Mouse (Mus musculus) myocyte (in vitro differentiated cells): ENCODE measurements around the gene Acss1. TPM values are rescaled to one million over a fixed set of nuclear protein-coding genes. Genes with fewer than 3 reads are reported as not detected.

ENCODE experiments used
- H3K27me3 ChIP-seq: one replicate; pipeline ENCODE4 v1.6.1; 2011; ENCODE audit not compliant: control insufficient read depth, insufficient read depth, insufficient read length
- H3K36me3 ChIP-seq: one replicate; pipeline ENCODE4 v1.6.1; 2011; ENCODE audit not compliant: control insufficient read depth, insufficient read depth
- H3K4me2 ChIP-seq: one replicate; pipeline ENCODE4 v1.6.1; 2011; ENCODE audit warnings: low read depth, control low read depth
- H3K4me3 ChIP-seq: one replicate; pipeline ENCODE4 v1.5.1; 2011; ENCODE audit warnings: mild to moderate bottlenecking, control low read depth, moderate library complexity
- H3K79me2 ChIP-seq: one replicate; pipeline ENCODE4 v1.6.1; 2011; ENCODE audit not compliant: control insufficient read depth, insufficient read depth
- H3ac ChIP-seq: one replicate; pipeline ENCODE4 v1.6.1; 2011; ENCODE audit not compliant: control insufficient read depth, insufficient read length
- CEBPB ChIP-seq: IDR thresholded peaks from 2 replicates; pipeline ENCODE4 v1.6.1; 2011; ENCODE audit warnings: mild to moderate bottlenecking, moderate library complexity; ENCODE audit not compliant: poor library complexity, insufficient read depth, severe bottlenecking
- E2F4 ChIP-seq: IDR thresholded peaks from one replicate; pipeline ENCODE4 v1.6.1; 2011; ENCODE audit warnings: mild to moderate bottlenecking, control low read depth, moderate library complexity; ENCODE audit not compliant: insufficient read depth
- MAX ChIP-seq: IDR thresholded peaks from one replicate; pipeline ENCODE4 v1.6.1; 2011; ENCODE audit warnings: low read depth, mild to moderate bottlenecking, control low read depth
- MYOD1 ChIP-seq, 3 experiments: IDR thresholded peaks; one replicate each; pipeline ENCODE4 v1.6.1; 2011; ENCODE audit warnings: control low read depth in 2 of 3, low read depth in 2 of 3, mild to moderate bottlenecking in 2 of 3, moderate library complexity in 1 of 3; ENCODE audit not compliant: insufficient read length in 2 of 3, control insufficient read depth in 1 of 3
- MYOG ChIP-seq, 3 experiments: IDR thresholded peaks; one replicate each; pipeline ENCODE4 v1.6.1; 2011; ENCODE audit warnings: control low read depth in 2 of 3, low read depth in 2 of 3, mild to moderate bottlenecking in 2 of 3; ENCODE audit not compliant: insufficient read length in 2 of 3, control insufficient read depth in 1 of 3, insufficient read depth in 1 of 3
- POLR2A ChIP-seq: IDR thresholded peaks from one replicate; pipeline ENCODE4 v1.6.1; 2011; ENCODE audit warnings: low read depth, mild to moderate bottlenecking, control low read depth, moderate library complexity; ENCODE audit not compliant: insufficient read length
- POLR2AphosphoS2 ChIP-seq: IDR thresholded peaks from one replicate; pipeline ENCODE4 v1.6.1; 2011; ENCODE audit warnings: low read depth, control low read depth; ENCODE audit not compliant: insufficient read length
- REST ChIP-seq: IDR thresholded peaks from one replicate; pipeline ENCODE4 v1.6.1; 2011; ENCODE audit warnings: mild to moderate bottlenecking, control low read depth, moderate library complexity; ENCODE audit not compliant: insufficient read depth, insufficient read length
- SRF ChIP-seq: IDR thresholded peaks from one replicate; pipeline ENCODE4 v1.6.1; 2011; ENCODE audit warnings: low read depth; ENCODE audit not compliant: control insufficient read depth, insufficient read length
- TCF12 ChIP-seq: IDR thresholded peaks from one replicate; pipeline ENCODE4 v1.6.1; 2011; ENCODE audit warnings: mild to moderate bottlenecking, control low read depth; ENCODE audit not compliant: poor library complexity, insufficient read depth, severe bottlenecking
- TCF3 ChIP-seq: IDR thresholded peaks from one replicate; pipeline ENCODE4 v1.6.1; 2011; ENCODE audit warnings: low read depth, control low read depth; ENCODE audit not compliant: insufficient read length
- USF1 ChIP-seq: IDR thresholded peaks from one replicate; pipeline ENCODE4 v1.6.1; 2011; ENCODE audit warnings: low read depth, mild to moderate bottlenecking, control low read depth, moderate library complexity
- polyA plus RNA-seq: library from polyadenylated mRNA; unstranded; fragments of >200 nt; fragmentation: generic; extraction: Trizol; gene quantifications from one replicate; pipeline ENCODE4 v1.2.1, GENCODE M21; 2012; ENCODE audit warnings: missing spikeins

Acss1 gene
- polyA plus RNA-seq, 1 experiment = not detected

GRCm38 (mm10) chr2:150635877-150636446, 32.3 kb downstream of the Acss1 start:
- Histone ChIP-seq H3K36me3 (no peaks in the 10 kb centered on the region), H3K4me3 (no peak overlapping the region), H3K4me2 (no peak overlapping the region), H3K79me2 (no peaks in the 10 kb centered on the region), H3K27me3 (no peaks in the 10 kb centered on the region), H3ac (no peak overlapping the region)
- TF ChIP-seq MYOD1 (IDR thresholded peaks at IDR 0.05; ENCODE audit: control insufficient read depth in 1 of 3, insufficient read length in 2 of 3, low read depth in 2 of 3) = no peak

- Histone ChIP-seq H3K4me2 (no peak overlapping the region), H3ac (no peak overlapping the region), H3K4me3 (no peak overlapping the region), H3K79me2 (no peaks in the 10 kb centered on the region), H3K36me3 (no peaks in the 10 kb centered on the region), H3K27me3 (no peaks in the 10 kb centered on the region)
- no peak for TF ChIP-seq REST
- no peak for TF ChIP-seq TCF3
- TF ChIP-seq SRF = no peak
- no peak for TF ChIP-seq POLR2A
- TF ChIP-seq MYOD1 (IDR thresholded peaks at IDR 0.05; ENCODE audit: control insufficient read depth in 1 of 3, insufficient read length in 2 of 3, low read depth in 2 of 3) = no peak
- TF ChIP-seq MYOG (IDR thresholded peaks at IDR 0.05; ENCODE audit: control insufficient read depth in 1 of 3, insufficient read depth in 1 of 3, insufficient read length in 2 of 3, low read depth in 2 of 3) = no peak
- TF ChIP-seq MAX = no peak
- TF ChIP-seq CEBPB = no peak
- no peak for TF ChIP-seq TCF12
- no peak for TF ChIP-seq E2F4
- no peak for TF ChIP-seq POLR2AphosphoS2
- no peak for TF ChIP-seq USF1
Observed at GRCm38 (mm10) chr2:150629255-150629654, 39.0 kb downstream of the Acss1 start.

- Histone ChIP-seq H3K27me3 (no peaks in the 10 kb centered on the region), H3K4me2 (no peak overlapping the region), H3K79me2 (no peaks in the 10 kb centered on the region), H3K36me3 (no peaks in the 10 kb centered on the region), H3ac (no peak overlapping the region), H3K4me3 (no peak overlapping the region)
- no peak for TF ChIP-seq CEBPB
- no peak for TF ChIP-seq TCF12
- no peak for TF ChIP-seq SRF
- no peak for TF ChIP-seq POLR2A
- no peak for TF ChIP-seq MYOD1 (IDR thresholded peaks at IDR 0.05; ENCODE audit: control insufficient read depth in 1 of 3, insufficient read length in 2 of 3, low read depth in 2 of 3)
Observed at GRCm38 (mm10) chr2:150627140-150627539, 41.2 kb downstream of the Acss1 start.

GRCm38 (mm10) chr2:150624926-150625325, 43.4 kb downstream of the Acss1 start:
- no peak overlapping the region for H3K4me3 ChIP-seq
- H3ac ChIP-seq = no peak overlapping the region
- H3K36me3 ChIP-seq = no peaks in the 10 kb centered on the region
- TF ChIP-seq USF1 = no peak
- no peak for TF ChIP-seq MAX
- TF ChIP-seq TCF12 = no peak
- TF ChIP-seq POLR2A = no peak
- TF ChIP-seq MYOG (IDR thresholded peaks at IDR 0.05; ENCODE audit: control insufficient read depth in 1 of 3, insufficient read depth in 1 of 3, insufficient read length in 2 of 3, low read depth in 2 of 3) = no peak
- TF ChIP-seq SRF = no peak
- no peak overlapping the region for H3K4me2 ChIP-seq
- no peaks in the 10 kb centered on the region for H3K27me3 ChIP-seq
- H3K79me2 ChIP-seq = no peaks in the 10 kb centered on the region

- no peak overlapping the region for H3K4me2 ChIP-seq
- no peak for TF ChIP-seq TCF12
- no peak for TF ChIP-seq REST
- no peak for TF ChIP-seq CEBPB
- no peak for TF ChIP-seq MYOD1 (IDR thresholded peaks at IDR 0.05; ENCODE audit: control insufficient read depth in 1 of 3, insufficient read length in 2 of 3, low read depth in 2 of 3)
- TF ChIP-seq POLR2AphosphoS2 = no peak
- no peak for TF ChIP-seq MAX
- TF ChIP-seq E2F4 = no peak
- no peak for TF ChIP-seq MYOG (IDR thresholded peaks at IDR 0.05; ENCODE audit: control insufficient read depth in 1 of 3, insufficient read depth in 1 of 3, insufficient read length in 2 of 3, low read depth in 2 of 3)
- TF ChIP-seq SRF = no peak
- TF ChIP-seq TCF3 = no peak
- no peak overlapping the region for H3K4me3 ChIP-seq
- H3K27me3 ChIP-seq = no peaks in the 10 kb centered on the region
- no peak overlapping the region for H3ac ChIP-seq
- no peaks in the 10 kb centered on the region for H3K36me3 ChIP-seq
- H3K79me2 ChIP-seq = no peaks in the 10 kb centered on the region
Observed at GRCm38 (mm10) chr2:150623957-150624356, 44.3 kb downstream of the Acss1 start.
